Mouse (Mus musculus) bone marrow, adult 2 months (tissue): ENCODE measurements around the gene Ddi2. TPM values are rescaled to one million over a fixed set of nuclear protein-coding genes. Genes with fewer than 3 reads are reported as not detected.

ENCODE experiments used
- H3K27ac ChIP-seq: fragments of 200-500 bp; 2 replicates; pipeline ENCODE4 v1.5.1; 2012; ENCODE audit warnings: low read depth, mild to moderate bottlenecking, control low read depth, inconsistent platforms, low read length; ENCODE audit not compliant: control insufficient read depth, poor library complexity, insufficient read depth
- H3K4me1 ChIP-seq: fragments of 200-500 bp; 2 replicates; pipeline ENCODE4 v1.6.1; 2011; ENCODE audit warnings: low read length; ENCODE audit not compliant: control insufficient read depth, insufficient read depth
- H3K4me3 ChIP-seq: fragments of 200-500 bp; replicated peaks from 2 replicates; pipeline ENCODE3; 2011; ENCODE audit warnings: mild to moderate bottlenecking, low read depth, low read length, control low read depth; ENCODE audit not compliant: control insufficient read depth
- CTCF ChIP-seq: fragments of 200-500 bp; IDR thresholded peaks from 2 replicates; pipeline ENCODE4 v1.5.1; 2011; ENCODE audit warnings: low read length, control low read depth; ENCODE audit not compliant: control insufficient read depth, insufficient read depth
- POLR2A ChIP-seq: fragments of 200-500 bp; IDR thresholded peaks from 2 replicates; pipeline ENCODE4 v1.6.1; 2011; ENCODE audit warnings: low read depth, mild to moderate bottlenecking, control low read depth, low read length, borderline replicate concordance; ENCODE audit not compliant: control insufficient read depth
- WGBS: fragments of 180-500 bp; shearing (Covaris S2); methylation state at CpG from one replicate; pipeline ENCODE4 v1.1.7; 2018; 5-methylcytosine and 5-hydroxymethylcytosine counted together
- polyA plus RNA-seq: library from polyadenylated mRNA; stranded (reverse); fragments of >200 nt; gene quantifications from 2 replicates; pipeline ENCODE4 v1.2.4, GENCODE M21; 2011; ENCODE audit warnings: low replicate concordance; ENCODE audit not compliant: missing spikeins, insufficient read depth, insufficient read length

The Ddi2 gene
- polyA plus RNA-seq, 1 experiment, result 20.4 TPM

DNA sequence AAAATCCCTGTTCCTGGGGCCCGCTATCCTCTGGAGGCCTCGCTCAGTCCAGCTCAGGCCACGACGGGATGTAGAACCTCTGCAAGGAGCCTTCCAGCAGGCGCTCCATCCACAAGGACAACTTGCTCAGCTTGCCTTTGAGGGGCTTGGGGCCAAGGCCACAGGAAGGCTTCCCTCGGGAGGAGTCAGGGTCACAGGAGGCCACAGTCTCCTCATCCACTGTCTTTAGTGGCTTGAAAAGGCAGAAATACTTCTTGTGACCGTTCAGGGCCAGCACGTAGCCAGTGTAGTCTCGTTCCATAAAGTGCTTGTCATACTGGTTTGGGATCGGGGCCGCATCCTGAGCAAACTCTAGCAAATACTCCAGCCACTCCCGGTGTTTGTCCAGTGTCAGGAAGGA, 40.3 kb upstream of the Ddi2 start:
- H3K4me3 ChIP-seq, result no peak overlapping the region
- no peak overlapping the region for H3K27ac ChIP-seq
- TF ChIP-seq POLR2A (no peak), CTCF (no peak)
- H3K4me1 ChIP-seq, result no peaks in the 10 kb centered on the region; the same call in 1 of the 2 replicates
- WGBS, result 93% methylated on average over 12 of the region's 12 CpGs

DNA sequence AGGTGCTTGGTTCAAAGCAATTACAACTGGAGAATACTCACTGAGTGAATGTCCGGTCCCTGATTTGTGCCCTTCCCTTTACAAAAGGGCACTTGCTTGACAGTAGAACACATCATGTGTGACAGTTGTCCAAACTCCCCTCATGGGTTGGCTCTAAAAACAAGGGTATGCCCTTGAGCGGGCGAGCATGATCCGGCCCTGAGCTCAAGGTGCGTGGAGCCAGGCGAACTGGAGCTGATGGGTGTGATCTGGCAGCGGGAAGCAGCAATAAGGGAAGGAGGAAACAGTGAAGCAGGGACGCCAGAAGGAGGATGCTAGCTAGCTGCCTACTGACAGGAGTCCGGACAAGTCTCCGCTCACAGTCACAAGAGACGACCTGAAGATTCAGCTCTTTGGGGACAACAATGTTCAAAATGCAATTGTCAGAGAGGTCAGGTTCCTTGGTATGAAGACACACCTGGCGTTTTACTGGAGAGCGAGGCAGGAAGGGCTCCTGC, 38.9 kb upstream of the Ddi2 start:
- Histone ChIP-seq H3K4me1 (no peaks in the 10 kb centered on the region), H3K27ac (no peak overlapping the region), H3K4me3 (no peak overlapping the region)
- WGBS, result 95% methylated on average over 13 of the region's 13 CpGs
- no peak for TF ChIP-seq CTCF
- TF ChIP-seq POLR2A, result no peak

DNA sequence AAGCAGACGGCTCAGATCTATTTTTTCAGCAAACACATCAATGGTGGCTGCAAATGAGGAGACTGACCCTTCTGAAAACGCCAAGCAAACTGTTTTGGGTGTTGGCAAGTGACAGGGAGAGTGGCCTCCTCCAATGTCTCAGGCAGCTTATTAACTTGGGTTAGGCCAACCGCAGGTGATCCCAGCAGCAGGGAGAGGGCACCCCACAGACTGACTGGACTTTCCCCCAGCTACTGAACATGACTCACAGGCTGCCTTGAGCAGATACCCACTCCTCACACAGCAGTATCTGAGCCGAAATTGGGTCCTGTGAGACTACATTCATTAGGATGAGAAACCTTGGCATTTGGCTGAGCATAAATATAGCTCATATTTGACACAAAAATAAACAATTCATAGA, 37.7 kb upstream of the Ddi2 start:
- Histone ChIP-seq H3K4me3 (no peak overlapping the region), H3K4me1 (no peaks in the 10 kb centered on the region), H3K27ac (no peak overlapping the region)
- WGBS, result 90% methylated on average over 4 of the region's 4 CpGs
- no peak for TF ChIP-seq POLR2A

DNA sequence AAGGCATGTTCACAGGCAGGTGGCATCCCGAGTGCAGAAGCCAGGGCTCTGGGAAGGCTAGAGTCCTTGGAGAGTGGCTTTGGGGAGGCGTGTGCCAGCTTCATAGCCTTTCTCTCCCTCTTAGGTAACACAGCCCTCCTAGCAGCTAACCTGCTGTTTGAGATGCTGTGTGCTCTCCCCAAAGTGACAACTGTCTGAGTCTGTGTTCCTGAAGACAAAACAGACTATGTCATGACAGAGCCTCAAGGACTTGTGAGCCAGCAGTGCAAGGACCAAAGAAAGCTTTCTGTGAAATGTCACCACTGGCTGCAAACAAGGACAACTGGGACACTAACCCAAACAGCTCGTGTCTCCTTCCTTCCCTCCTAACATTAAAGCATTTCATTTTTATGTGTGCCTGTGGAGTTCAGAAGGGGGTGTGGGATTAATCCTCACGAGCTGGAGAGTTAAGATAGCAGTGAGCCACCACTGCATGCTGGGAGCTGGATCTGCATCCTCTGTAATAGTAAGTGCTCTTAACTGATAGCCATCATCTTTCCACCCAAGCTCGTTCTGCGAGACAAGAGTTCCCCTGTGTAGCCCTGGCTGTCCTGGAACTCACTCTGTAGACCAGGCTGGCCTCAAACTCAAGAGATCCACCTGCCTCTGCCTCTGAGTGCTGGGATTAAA, 35.8 kb upstream of the Ddi2 start:
- Histone ChIP-seq H3K4me1 (no peaks in the 10 kb centered on the region), H3K4me3 (no peak overlapping the region), H3K27ac (peak overlapping the region; percentile 43)
- TF ChIP-seq CTCF, result no peak
- no peak for TF ChIP-seq POLR2A
- 65% methylated on average over 6 of the region's 6 CpGs for WGBS

- WGBS, result 95% methylated on average over 3 of the region's 3 CpGs
- Histone ChIP-seq H3K4me1 (no peaks in the 10 kb centered on the region; the same call in 1 of the 2 replicates), H3K27ac (no peak overlapping the region)
Measured at GRCm38 (mm10) chr4:141757124-141757523, 33.9 kb upstream of the Ddi2 start.

DNA sequence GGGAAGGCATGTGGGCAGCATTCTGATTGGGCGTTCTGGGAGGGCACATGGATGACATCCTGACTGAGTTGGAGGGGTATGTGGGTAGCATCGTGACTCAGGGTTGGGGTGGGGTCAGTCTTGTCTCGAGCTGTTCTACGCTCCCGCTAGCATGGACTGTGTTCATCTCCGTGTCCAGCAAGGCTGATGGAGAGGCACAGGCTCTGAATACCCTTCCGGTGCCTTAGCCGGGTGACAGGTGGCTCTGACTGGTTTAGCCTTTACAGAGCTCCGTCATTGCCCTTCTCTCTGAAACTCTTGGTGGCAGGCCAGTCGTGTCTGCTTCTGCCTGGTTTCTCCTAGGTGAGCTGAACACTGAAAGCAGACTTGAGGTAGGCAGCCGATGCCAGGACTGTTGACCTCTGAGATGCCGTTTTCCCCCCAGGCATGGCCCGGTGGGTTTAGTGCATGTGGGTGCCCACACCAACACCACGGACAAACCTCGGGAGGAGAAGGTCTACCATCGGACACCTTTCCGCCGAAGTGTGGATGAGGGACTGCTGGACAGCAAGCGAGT, 32.2 kb upstream of the Ddi2 start:
- WGBS, result 88% methylated on average over 19 of the region's 19 CpGs

More at GRCm38 (mm10) chr4:141757124-141757523, 33.9 kb upstream of the Ddi2 start:
- no peak for TF ChIP-seq CTCF
- no peak for TF ChIP-seq POLR2A
- no peak overlapping the region for H3K4me3 ChIP-seq

GRCm38 (mm10) chr4:141752076-141752421, 28.8 kb upstream of the Ddi2 start:
- TF ChIP-seq CTCF, result no peak
- TF ChIP-seq POLR2A, result no peak
- Histone ChIP-seq H3K4me1 (no peaks in the 10 kb centered on the region; the same call in 1 of the 2 replicates), H3K4me3 (no peak overlapping the region), H3K27ac (peak overlapping the region; percentile 95)
- WGBS, result 18% methylated on average over 4 of the region's 4 CpGs

More for the DNA sequence above, 32.2 kb upstream of the Ddi2 start:
- H3K4me3 ChIP-seq, result no peak overlapping the region
- TF ChIP-seq CTCF (no peak), POLR2A (no peak)
- no peaks in the 10 kb centered on the region; the same call in 1 of the 2 replicates for H3K4me1 ChIP-seq
- no peak overlapping the region for H3K27ac ChIP-seq

GRCm38 (mm10) chr4:141751419-141752075, 28.3 kb upstream of the Ddi2 start:
- WGBS, result 47% methylated on average over 4 of the region's 4 CpGs
- H3K4me3 ChIP-seq, result no peak overlapping the region
- peak overlapping the region; percentile 95 for H3K27ac ChIP-seq
- TF ChIP-seq CTCF, result no peak
- no peak for TF ChIP-seq POLR2A
- no peaks in the 10 kb centered on the region; the same call in 1 of the 2 replicates for H3K4me1 ChIP-seq
